Mouse (Mus musculus) hindbrain, embryonic 15.5 days (tissue): ENCODE measurements around the gene 2900011O08Rik. TPM values are rescaled to one million over a fixed set of nuclear protein-coding genes. Genes with fewer than 3 reads are reported as not detected.

ENCODE experiments used
- ATAC-seq: fragments of 200-750 bp; cut with Nextera tagmentation; 2 replicates; pipeline ENCODE4 v1.8.0; 2017; ENCODE audit warnings: low read depth, moderate number of reproducible peaks, moderate TSS enrichment; ENCODE audit not compliant: low FRiP score
- H3K27ac ChIP-seq: fragments of 300-500 bp; sonication (generic); replicated peaks from 2 replicates; pipeline ENCODE4 v1.5.1; 2015; ENCODE audit warnings: mild to moderate bottlenecking, inconsistent platforms
- H3K27me3 ChIP-seq: fragments of 300-500 bp; sonication (generic); 2 replicates; pipeline ENCODE4 v1.6.1; 2015; ENCODE audit warnings: control low read depth, inconsistent platforms
- H3K36me3 ChIP-seq: fragments of 300-500 bp; sonication (generic); 2 replicates; pipeline ENCODE4 v1.6.1; 2015; ENCODE audit warnings: control low read depth, inconsistent platforms
- H3K4me1 ChIP-seq: fragments of 300-500 bp; sonication (generic); replicated peaks from 2 replicates; pipeline ENCODE4 v1.6.1; 2015; ENCODE audit warnings: control low read depth, inconsistent platforms
- H3K4me2 ChIP-seq: fragments of 300-500 bp; sonication (generic); 2 replicates; pipeline ENCODE4 v1.6.1; 2015; ENCODE audit warnings: moderate library complexity, mild to moderate bottlenecking, inconsistent platforms
- H3K4me3 ChIP-seq: fragments of 300-500 bp; sonication (generic); 2 replicates; pipeline ENCODE4 v1.5.1; 2015; ENCODE audit warnings: mild to moderate bottlenecking, inconsistent platforms
- H3K9ac ChIP-seq: fragments of 300-500 bp; sonication (generic); 2 replicates; pipeline ENCODE4 v1.6.1; 2015; ENCODE audit warnings: inconsistent platforms
- H3K9me3 ChIP-seq: fragments of 300-500 bp; sonication (generic); 2 replicates; pipeline ENCODE4 v1.6.1; 2016; ENCODE audit warnings: control low read depth, inconsistent platforms
- WGBS: fragments of 180-500 bp; shearing (Covaris S2); methylation state at CpG from one replicate; pipeline ENCODE4 v1.1.7; 2015; 5-methylcytosine and 5-hydroxymethylcytosine counted together
- polyA plus RNA-seq: library from polyadenylated mRNA; unstranded; fragments of >200 nt; fragmentation: Nextera tagmentation; extraction: Ambion mirVana; gene quantifications from 2 replicates; pipeline ENCODE4 v1.2.1, GENCODE M21; 2015

2900011O08Rik gene
- polyA plus RNA-seq, 1 experiment from 2014 or later, result 189 TPM

- Histone ChIP-seq H3K9ac (no peak overlapping the region), H3K4me3 (no peak overlapping the region), H3K27me3 (no peaks in the 10 kb centered on the region), H3K36me3 (peaks cover 19% of the 10 kb centered on the region), H3K27ac (no peak overlapping the region), H3K9me3 (no peaks in the 10 kb centered on the region), H3K4me1 (no peaks in the 10 kb centered on the region), H3K4me2 (no peak overlapping the region)
- 80% methylated on average over 3 of the region's 3 CpGs for WGBS
- no peak for ATAC-seq
Observed at GRCm38 (mm10) chr16:14088249-14088648, 101.8 kb downstream of the 2900011O08Rik start.

GRCm38 (mm10) chr16:14089296-14089695 lies 102.9 kb downstream of the 2900011O08Rik start:
- Histone ChIP-seq H3K27ac (no peak overlapping the region), H3K4me3 (no peak overlapping the region), H3K9me3 (no peaks in the 10 kb centered on the region), H3K4me2 (no peak overlapping the region), H3K36me3 (peaks cover 27% of the 10 kb centered on the region), H3K9ac (no peak overlapping the region), H3K4me1 (no peaks in the 10 kb centered on the region), H3K27me3 (no peaks in the 10 kb centered on the region)
- ATAC-seq, result no peak
- WGBS, result 88% methylated on average over 3 of the region's 3 CpGs

GRCm38 (mm10) chr16:14091771-14092170 lies 105.4 kb downstream of the 2900011O08Rik start:
- ATAC-seq, result no peak
- no peaks in the 10 kb centered on the region for H3K27me3 ChIP-seq

GRCm38 (mm10) chr16:14105891-14106290 lies 119.5 kb downstream of the 2900011O08Rik start:
- WGBS, result 89% methylated on average over 6 of the region's 6 CpGs
- H3K4me1 ChIP-seq, result no peaks in the 10 kb centered on the region
- no peak overlapping the region for H3K4me3 ChIP-seq
- H3K36me3 ChIP-seq, result peaks cover 27% of the 10 kb centered on the region
- H3K27ac ChIP-seq, result no peak overlapping the region
- no peak overlapping the region for H3K9ac ChIP-seq
- no peaks in the 10 kb centered on the region for H3K9me3 ChIP-seq
- no peak for ATAC-seq
- H3K27me3 ChIP-seq, result no peaks in the 10 kb centered on the region
- no peak overlapping the region for H3K4me2 ChIP-seq

More at GRCm38 (mm10) chr16:14091771-14092170, 105.4 kb downstream of the 2900011O08Rik start:
- no peak overlapping the region for H3K4me3 ChIP-seq
- no peak overlapping the region for H3K9ac ChIP-seq
- no peaks in the 10 kb centered on the region for H3K9me3 ChIP-seq
- no peak overlapping the region for H3K4me2 ChIP-seq
- peaks cover 37% of the 10 kb centered on the region for H3K36me3 ChIP-seq
- H3K4me1 ChIP-seq, result no peaks in the 10 kb centered on the region
- no peak overlapping the region for H3K27ac ChIP-seq
- 86% methylated on average over 2 of the region's 2 CpGs for WGBS

GRCm38 (mm10) chr16:14109651-14110230 lies 123.3 kb downstream of the 2900011O08Rik start:
- Histone ChIP-seq H3K4me2 (no peak overlapping the region), H3K4me3 (no peak overlapping the region), H3K9me3 (no peaks in the 10 kb centered on the region), H3K27ac (no peak overlapping the region), H3K36me3 (peaks cover 45% of the 10 kb centered on the region), H3K9ac (no peak overlapping the region), H3K4me1 (no peaks in the 10 kb centered on the region), H3K27me3 (no peaks in the 10 kb centered on the region)
- WGBS, result 86% methylated on average over 3 of the region's 3 CpGs
- no peak for ATAC-seq

- no peaks in the 10 kb centered on the region for H3K4me1 ChIP-seq
- 84% methylated on average over 2 of the region's 2 CpGs for WGBS
- no peak overlapping the region for H3K4me2 ChIP-seq
- H3K9me3 ChIP-seq, result no peaks in the 10 kb centered on the region
- no peaks in the 10 kb centered on the region for H3K27me3 ChIP-seq
- no peak overlapping the region for H3K27ac ChIP-seq
- ATAC-seq, result no peak
- H3K4me3 ChIP-seq, result no peak overlapping the region
- no peak overlapping the region for H3K9ac ChIP-seq
- H3K36me3 ChIP-seq, result peaks cover 52% of the 10 kb centered on the region
Observed at GRCm38 (mm10) chr16:14110922-14111321, 124.5 kb downstream of the 2900011O08Rik start.

GRCm38 (mm10) chr16:14112133-14112532 lies 125.7 kb downstream of the 2900011O08Rik start:
- WGBS, result 90% methylated on average over 2 of the region's 2 CpGs
- no peak overlapping the region for H3K27ac ChIP-seq
- H3K9me3 ChIP-seq, result no peaks in the 10 kb centered on the region
- no peak for ATAC-seq
- H3K4me2 ChIP-seq, result no peak overlapping the region
- no peak overlapping the region for H3K9ac ChIP-seq
- peaks cover 61% of the 10 kb centered on the region for H3K36me3 ChIP-seq
- H3K4me3 ChIP-seq, result no peak overlapping the region
- H3K4me1 ChIP-seq, result no peaks in the 10 kb centered on the region
- no peaks in the 10 kb centered on the region for H3K27me3 ChIP-seq

GRCm38 (mm10) chr16:14112742-14113141 lies 126.3 kb downstream of the 2900011O08Rik start:
- no peak overlapping the region for H3K27ac ChIP-seq
- H3K9ac ChIP-seq, result no peak overlapping the region
- H3K4me2 ChIP-seq, result no peak overlapping the region
- no peaks in the 10 kb centered on the region for H3K4me1 ChIP-seq
- peaks cover 66% of the 10 kb centered on the region for H3K36me3 ChIP-seq
- no peak overlapping the region for H3K4me3 ChIP-seq
- no peak for ATAC-seq
- H3K27me3 ChIP-seq, result no peaks in the 10 kb centered on the region
- WGBS, result 94% methylated on average over 3 of the region's 3 CpGs
- no peaks in the 10 kb centered on the region for H3K9me3 ChIP-seq

- Histone ChIP-seq H3K9ac (no peak overlapping the region), H3K4me1 (no peaks in the 10 kb centered on the region), H3K27ac (no peak overlapping the region), H3K4me3 (no peak overlapping the region), H3K9me3 (no peaks in the 10 kb centered on the region), H3K4me2 (no peak overlapping the region), H3K27me3 (no peaks in the 10 kb centered on the region), H3K36me3 (peaks cover 67% of the 10 kb centered on the region)
- WGBS, result 91% methylated on average over 2 of the region's 2 CpGs
- ATAC-seq, result no peak
Observed at GRCm38 (mm10) chr16:14117299-14117698, 130.9 kb downstream of the 2900011O08Rik start.

GRCm38 (mm10) chr16:14120941-14121340 lies 134.5 kb downstream of the 2900011O08Rik start:
- Histone ChIP-seq H3K9me3 (no peaks in the 10 kb centered on the region), H3K27me3 (no peaks in the 10 kb centered on the region), H3K9ac (no peak overlapping the region), H3K4me1 (no peaks in the 10 kb centered on the region), H3K36me3 (peaks cover 67% of the 10 kb centered on the region), H3K4me3 (no peak overlapping the region), H3K27ac (no peak overlapping the region), H3K4me2 (no peak overlapping the region)
- ATAC-seq, result no peak
- whole genome bisulfite sequencing, result 95% methylated on average over 5 of the region's 5 CpGs

- ATAC-seq, result no peak
- 98% methylated on average over 7 of the region's 7 CpGs for WGBS
- H3K27me3 ChIP-seq, result no peaks in the 10 kb centered on the region
- H3K4me1 ChIP-seq, result no peaks in the 10 kb centered on the region
- H3K9me3 ChIP-seq, result no peaks in the 10 kb centered on the region
- H3K27ac ChIP-seq, result no peak overlapping the region
- H3K4me2 ChIP-seq, result no peak overlapping the region
- H3K4me3 ChIP-seq, result no peak overlapping the region
- no peak overlapping the region for H3K9ac ChIP-seq
- peaks cover 70% of the 10 kb centered on the region for H3K36me3 ChIP-seq
Observed at GRCm38 (mm10) chr16:14121563-14121962, 135.2 kb downstream of the 2900011O08Rik start.

GRCm38 (mm10) chr16:14122586-14122985 lies 136.2 kb downstream of the 2900011O08Rik start:
- Histone ChIP-seq H3K4me1 (no peaks in the 10 kb centered on the region), H3K27me3 (no peaks in the 10 kb centered on the region), H3K4me3 (no peak overlapping the region), H3K27ac (no peak overlapping the region), H3K9ac (no peak overlapping the region), H3K4me2 (no peak overlapping the region), H3K9me3 (no peaks in the 10 kb centered on the region), H3K36me3 (peaks cover 71% of the 10 kb centered on the region)
- ATAC-seq, result no peak

- Histone ChIP-seq H3K9me3 (no peaks in the 10 kb centered on the region), H3K27ac (no peak overlapping the region), H3K4me2 (no peak overlapping the region), H3K27me3 (no peaks in the 10 kb centered on the region), H3K36me3 (peaks cover 80% of the 10 kb centered on the region), H3K4me3 (no peak overlapping the region), H3K4me1 (no peaks in the 10 kb centered on the region), H3K9ac (no peak overlapping the region)
- no peak for ATAC-seq
- WGBS, result 76% methylated on average over 2 of the region's 2 CpGs
Observed at GRCm38 (mm10) chr16:14123901-14124300, 137.5 kb downstream of the 2900011O08Rik start.
